ENCODE assay signal across 8 mouse cellular contexts in the genomic region with DNA sequence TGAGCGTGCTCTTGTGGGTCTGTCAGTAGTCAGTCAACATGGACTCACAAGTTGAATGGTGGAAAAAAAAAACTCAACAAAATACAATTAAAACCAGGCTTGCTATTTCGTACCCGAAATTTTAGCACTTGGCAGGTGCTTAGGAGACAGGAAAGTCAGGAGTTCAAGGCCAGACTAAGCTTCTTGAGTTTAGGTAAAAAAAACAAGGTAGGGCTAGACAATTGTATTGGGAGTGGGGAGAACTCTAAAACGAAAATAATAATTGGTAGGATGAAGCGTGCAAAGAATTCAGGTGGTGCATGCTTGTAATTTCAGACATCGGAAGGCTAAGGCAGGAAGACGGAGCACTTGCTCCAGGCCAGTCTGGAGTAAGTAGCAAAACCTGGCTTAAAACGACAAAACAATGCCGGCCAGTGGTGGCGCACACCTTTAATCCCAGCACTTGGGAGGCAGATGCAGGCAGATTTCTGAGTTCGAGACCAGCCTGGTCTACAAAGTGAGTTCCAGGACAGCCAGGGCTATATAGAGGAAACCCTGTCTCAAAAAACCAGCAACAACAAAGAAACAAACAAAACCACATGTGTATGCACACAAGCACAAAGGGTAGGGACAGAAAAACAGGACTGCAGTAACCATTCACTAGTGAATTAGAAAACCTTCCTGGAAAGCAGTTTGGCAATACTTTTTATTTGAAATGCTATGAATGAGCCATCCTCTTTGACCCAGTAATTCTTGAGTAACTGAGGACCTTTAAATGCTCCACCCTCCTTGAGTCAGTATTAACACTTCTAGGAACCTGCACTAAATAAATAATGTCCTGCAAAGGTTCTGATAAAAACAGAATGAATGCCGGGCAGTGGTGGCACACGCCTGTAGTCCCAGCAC. TPM values are rescaled to one million over a fixed set of nuclear protein-coding genes. Genes with fewer than 3 reads are reported as not detected.
DNase-seq lines count a peak whose midpoint lies in the region; ATAC-seq and TF ChIP-seq lines count a peak whose summit lies in the region.
"Had no signal": no experiment of that assay in that cellular context is flagged by ENCODE, and none has a peak within 500 bp of the region (broad histone marks: within the 10 kb centered on the region; RNA-seq: fewer than 3 reads in every experiment).

No protein-coding gene starts in this region.

- no peak for ATAC-seq in embryonic facial prominence, embryonic 13.5 days (ENCODE audit: insufficient number of reproducible peaks, insufficient read depth, low FRiP score, low TSS enrichment, low read depth)
- no peak for ATAC-seq in intestine, postnatal 0 days
- no peak for ATAC-seq in neural tube, embryonic 14.5 days (ENCODE audit: low read depth)
- no peak for ATAC-seq in megakaryocyte progenitor cell, adult 5-6 weeks (replicated peaks; ENCODE audit: poor library complexity)

- H3K9ac ChIP-seq in liver, adult 2 months (ENCODE audit: low read depth, low read length), result no peak overlapping the region
- H3K9ac ChIP-seq in embryonic facial prominence, embryonic 13.5 days, result peak overlapping the region; percentile 46; the same call in 1 of the 2 replicates
- H3K9ac ChIP-seq in intestine, postnatal 0 days (ENCODE audit: low read depth, low read length), result no peak overlapping the region
- H3K9ac ChIP-seq in neural tube, embryonic 14.5 days (replicated peaks; ENCODE audit: low read depth, low read length), result 0 out of 2 replicates have a peak overlapping the region, but pooled peaks have one; percentile 12

- H3K27ac ChIP-seq in liver, adult 2 months (replicated peaks; ENCODE audit: insufficient read depth, low read depth, low read length), result 0 out of 2 replicates have a peak overlapping the region, but pooled peaks have one; percentile 7
- H3K27ac ChIP-seq in embryonic facial prominence, embryonic 13.5 days, result peak overlapping the region; percentile 76
- peak overlapping the region; percentile 74 for H3K27ac ChIP-seq in intestine, postnatal 0 days (ENCODE audit: low read depth, low read length)
- peak overlapping the region; percentile 85 for H3K27ac ChIP-seq in neural tube, embryonic 14.5 days (ENCODE audit: low read depth, low read length)

- no peak for TF ChIP-seq CTCF in liver, adult 2 months (IDR thresholded peaks at IDR 0.05; ENCODE audit: low read depth, low read length)
- no peak for TF ChIP-seq CTCF in intestine, postnatal 0 days (IDR thresholded peaks at IDR 0.05; ENCODE audit: low read depth)

- H3K4me2 ChIP-seq in embryonic facial prominence, embryonic 13.5 days, result peak overlapping the region; percentile 58
- peak overlapping the region; percentile 60 for H3K4me2 ChIP-seq in intestine, postnatal 0 days (replicated peaks; ENCODE audit: low read depth)
- peak overlapping the region; percentile 54 for H3K4me2 ChIP-seq in neural tube, embryonic 14.5 days (ENCODE audit: low read depth, low read length)

- no peak for TF ChIP-seq POLR2A in liver, adult 2 months (IDR thresholded peaks at IDR 0.05; ENCODE audit: extremely low read depth, insufficient read depth, low read length)

- no peaks in the 10 kb centered on the region for H3K27me3 ChIP-seq in liver, adult 2 months (ENCODE audit: control insufficient read depth, insufficient read depth, low read length)
- H3K27me3 ChIP-seq in embryonic facial prominence, embryonic 13.5 days, result no peaks in the 10 kb centered on the region
- H3K27me3 ChIP-seq in intestine, postnatal 0 days (replicated peaks; ENCODE audit: control insufficient read depth, insufficient read depth, low read length), result no peaks in the 10 kb centered on the region
- no peaks in the 10 kb centered on the region for H3K27me3 ChIP-seq in neural tube, embryonic 14.5 days (ENCODE audit: control insufficient read depth, insufficient read depth, low read length)

- H3K9me3 ChIP-seq in embryonic facial prominence, embryonic 13.5 days, result no peaks in the 10 kb centered on the region
- no peaks in the 10 kb centered on the region for H3K9me3 ChIP-seq in intestine, postnatal 0 days (ENCODE audit: control insufficient read depth)
- H3K9me3 ChIP-seq in neural tube, embryonic 14.5 days (ENCODE audit: control insufficient read depth, low read length), result no peaks in the 10 kb centered on the region

- peaks cover 9% of the 10 kb centered on the region for H3K4me1 ChIP-seq in liver, adult 2 months (ENCODE audit: control insufficient read depth, insufficient read depth, low read length)
- H3K4me1 ChIP-seq in embryonic facial prominence, embryonic 13.5 days, result peaks cover 14% of the 10 kb centered on the region
- H3K4me1 ChIP-seq in intestine, postnatal 0 days (replicated peaks; ENCODE audit: control insufficient read depth, insufficient read depth, low read length), result no peaks in the 10 kb centered on the region
- H3K4me1 ChIP-seq in neural tube, embryonic 14.5 days (ENCODE audit: control insufficient read depth, insufficient read depth, low read length), result peaks cover 5% of the 10 kb centered on the region; the same call in 1 of the 2 replicates

- H3K79me2 ChIP-seq in liver, adult 2 months (ENCODE audit: control insufficient read depth, insufficient read depth, low read length), result peaks cover 6% of the 10 kb centered on the region; the same call in 1 of the 2 replicates

- 60% methylated on average over 13 of the region's 13 CpGs for WGBS in liver, adult 2 months
- 64% methylated on average over 13 of the region's 13 CpGs for WGBS in embryonic facial prominence, embryonic 13.5 days
- 62% methylated on average over 13 of the region's 13 CpGs for WGBS in intestine, postnatal 0 days
- WGBS in neural tube, embryonic 14.5 days, result 69% methylated on average over 13 of the region's 13 CpGs

- H3K4me3 ChIP-seq in liver, adult 2 months (ENCODE audit: insufficient read depth, low read depth, low read length), result peak overlapping the region; percentile 39
- peak overlapping the region; percentile 83 for H3K4me3 ChIP-seq in embryonic facial prominence, embryonic 13.5 days
- peak overlapping the region; percentile 29 for H3K4me3 ChIP-seq in intestine, postnatal 0 days (ENCODE audit: low read depth, low read length)
- peak overlapping the region; percentile 28 for H3K4me3 ChIP-seq in neural tube, embryonic 14.5 days (ENCODE audit: low read depth, low read length)

- peak; percentile 72 for DNase-seq in liver, adult 2 months (ENCODE audit: extremely low read depth, low read depth, low spot score)
- no peak for DNase-seq in liver
- no peak for DNase-seq in T-cell, adult 2 months (ENCODE audit: low spot score)

- H3K36me3 ChIP-seq in liver, adult 2 months (ENCODE audit: control insufficient read depth, insufficient read depth, low read length), result peaks cover 6% of the 10 kb centered on the region
- H3K36me3 ChIP-seq in embryonic facial prominence, embryonic 13.5 days, result peaks cover 15% of the 10 kb centered on the region
- H3K36me3 ChIP-seq in intestine, postnatal 0 days (ENCODE audit: control insufficient read depth, insufficient read depth), result peaks cover 6% of the 10 kb centered on the region; the same call in 1 of the 2 replicates
- no peaks in the 10 kb centered on the region for H3K36me3 ChIP-seq in neural tube, embryonic 14.5 days (ENCODE audit: control insufficient read depth, insufficient read depth, low read length)

RNA-seq across cellular contexts. Expression of a gene that starts 1.0 kb away (rescaled TPM):
- total RNA-seq in liver, adult 2 months (2014; rRNA removed), result 479 and 657 TPM in 2 replicates
- polyA plus RNA-seq in liver, adult 2 months (2012; rRNA removed), result 1,258 and 1,301 TPM in 2 replicates
- 513 and 576 TPM in 2 replicates for polyA plus RNA-seq in embryonic facial prominence, embryonic 13.5 days (2015; fragmentation: Nextera tagmentation; extraction: Ambion mirVana)
- polyA plus RNA-seq in intestine, postnatal 0 days (2015; fragmentation: Nextera tagmentation; extraction: Ambion mirVana), result 1,112 and 1,236 TPM in 2 replicates
- 854 and 1,068 TPM in 2 replicates for polyA plus RNA-seq in neural tube, embryonic 14.5 days (2014; fragmentation: Nextera tagmentation; extraction: Ambion mirVana)
- total RNA-seq in megakaryocyte progenitor cell, adult 5-6 weeks (2015), result 577 and 669 TPM in 2 replicates
- total RNA-seq in megakaryocyte progenitor cell, adult 5-6 weeks (2017), result 72.0 and 102 TPM in 2 replicates

RNA-seq across cellular contexts. Expression of a gene that starts 11.3 kb away (rescaled TPM):
- total RNA-seq in liver, adult 2 months (2014; rRNA removed), result 18.6 and 23.3 TPM in 2 replicates
- polyA plus RNA-seq in liver, adult 2 months (2012; rRNA removed), result 21.3 and 22.8 TPM in 2 replicates
- polyA plus RNA-seq in embryonic facial prominence, embryonic 13.5 days (2015; fragmentation: Nextera tagmentation; extraction: Ambion mirVana), result 39.8 and 43.2 TPM in 2 replicates
- 24.8 and 25.0 TPM in 2 replicates for polyA plus RNA-seq in intestine, postnatal 0 days (2015; fragmentation: Nextera tagmentation; extraction: Ambion mirVana)
- 26.2 and 34.6 TPM in 2 replicates for polyA plus RNA-seq in neural tube, embryonic 14.5 days (2014; fragmentation: Nextera tagmentation; extraction: Ambion mirVana)
- total RNA-seq in megakaryocyte progenitor cell, adult 5-6 weeks (2015), result 21.3 and 21.8 TPM in 2 replicates
- total RNA-seq in megakaryocyte progenitor cell, adult 5-6 weeks (2017), result 18.2 and 19.3 TPM in 2 replicates

RNA-seq across cellular contexts. Expression of a gene that starts 35.3 kb away (rescaled TPM):
- total RNA-seq in liver, adult 2 months (2014; rRNA removed), result not detected in 2 replicates
- polyA plus RNA-seq in liver, adult 2 months (2012; rRNA removed), result not detected in 2 replicates
- polyA plus RNA-seq in embryonic facial prominence, embryonic 13.5 days (2015; fragmentation: Nextera tagmentation; extraction: Ambion mirVana), result not detected in 2 replicates
- not detected in 2 replicates for polyA plus RNA-seq in intestine, postnatal 0 days (2015; fragmentation: Nextera tagmentation; extraction: Ambion mirVana)
- not detected in 2 replicates for polyA plus RNA-seq in neural tube, embryonic 14.5 days (2014; fragmentation: Nextera tagmentation; extraction: Ambion mirVana)
- total RNA-seq in megakaryocyte progenitor cell, adult 5-6 weeks (2015), result not detected in 2 replicates
- total RNA-seq in megakaryocyte progenitor cell, adult 5-6 weeks (2017), result not detected in 2 replicates
- polyA plus RNA-seq: cortical plate, adult 2 months had no signal

RNA-seq across cellular contexts. Expression of a gene that starts 41.8 kb away (rescaled TPM):
- 25.4 and 27.7 TPM in 2 replicates for total RNA-seq in liver, adult 2 months (2014; rRNA removed)
- polyA plus RNA-seq in liver, adult 2 months (2012; rRNA removed), result 19.1 and 26.2 TPM in 2 replicates
- polyA plus RNA-seq in embryonic facial prominence, embryonic 13.5 days (2015; fragmentation: Nextera tagmentation; extraction: Ambion mirVana), result 95.5 and 107 TPM in 2 replicates
- polyA plus RNA-seq in intestine, postnatal 0 days (2015; fragmentation: Nextera tagmentation; extraction: Ambion mirVana), result 91.8 and 99.2 TPM in 2 replicates
- 43.7 and 46.2 TPM in 2 replicates for polyA plus RNA-seq in neural tube, embryonic 14.5 days (2014; fragmentation: Nextera tagmentation; extraction: Ambion mirVana)
- 71.4 and 78.1 TPM in 2 replicates for total RNA-seq in megakaryocyte progenitor cell, adult 5-6 weeks (2015)
- 51.6 and 56.1 TPM in 2 replicates for total RNA-seq in megakaryocyte progenitor cell, adult 5-6 weeks (2017)

RNA-seq across cellular contexts. Expression of a gene that starts 52.1 kb away (rescaled TPM):
- not detected in 2 replicates for total RNA-seq in liver, adult 2 months (2014; rRNA removed)
- polyA plus RNA-seq in liver, adult 2 months (2012; rRNA removed), result not detected in 2 replicates
- not detected in 2 replicates for polyA plus RNA-seq in embryonic facial prominence, embryonic 13.5 days (2015; fragmentation: Nextera tagmentation; extraction: Ambion mirVana)
- 142 and 149 TPM in 2 replicates for polyA plus RNA-seq in intestine, postnatal 0 days (2015; fragmentation: Nextera tagmentation; extraction: Ambion mirVana)
- polyA plus RNA-seq in neural tube, embryonic 14.5 days (2014; fragmentation: Nextera tagmentation; extraction: Ambion mirVana), result not detected in 2 replicates
- total RNA-seq in megakaryocyte progenitor cell, adult 5-6 weeks (2015), result not detected in 2 replicates
- not detected in 2 replicates for total RNA-seq in megakaryocyte progenitor cell, adult 5-6 weeks (2017)
- polyA plus RNA-seq: cortical plate, adult 2 months had no signal

Comparison
In these comparisons a context has a peak if more than half of its experiments do, and no peak if none do; other contexts are left out.
1. H3K27ac ChIP-seq: peak in every context shown above with its lines; median percentile 85 in neural tube, embryonic 14.5 days; 76 in embryonic facial prominence, embryonic 13.5 days; 74 in intestine, postnatal 0 days; 7 in liver, adult 2 months.
2. H3K4me3 ChIP-seq: peak in every context shown above with its lines; median percentile 83 in embryonic facial prominence, embryonic 13.5 days; 39 in liver, adult 2 months; 29 in intestine, postnatal 0 days; 28 in neural tube, embryonic 14.5 days.
3. H3K9ac ChIP-seq: peak in embryonic facial prominence, embryonic 13.5 days (single experiment) and neural tube, embryonic 14.5 days (single experiment); none in liver, adult 2 months (single experiment) and intestine, postnatal 0 days (single experiment).
4. Peak in every context shown above with its lines, with median percentiles within 50 percentile points of each other: H3K4me2 ChIP-seq.